Mouse (Mus musculus) liver, postnatal 0 days (tissue): ENCODE results near the gene Pkdcc. TPM values are rescaled to one million over a fixed set of nuclear protein-coding genes. Genes with fewer than 3 reads are reported as not detected.
A peak's percentile ranks its signal among the peaks of the same experiment; 100 is the strongest.

Experiments
- ATAC-seq: fragments of 200-750 bp; cut with Nextera tagmentation; 2 replicates; pipeline ENCODE4 v1.8.0; 2017; ENCODE audit warnings: mild to moderate bottlenecking, moderate library complexity
- DNase-seq: peaks from one replicate; pipeline ENCODE4 v3.0.0-alpha.2; 2016
- H3K27ac ChIP-seq: fragments of 300-500 bp; sonication (generic); 2 replicates; pipeline ENCODE4 v1.5.1; 2014; ENCODE audit warnings: antibody characterized with exemption, moderate library complexity, mild to moderate bottlenecking, low read depth
- H3K27me3 ChIP-seq: fragments of 300-500 bp; sonication (generic); 2 replicates; pipeline ENCODE4 v1.6.1; 2014; ENCODE audit warnings: low read length, control low read depth, mixed read lengths; ENCODE audit not compliant: insufficient read depth
- H3K36me3 ChIP-seq: fragments of 300-500 bp; sonication (generic); replicated peaks from 2 replicates; pipeline ENCODE4 v1.6.1; 2014; ENCODE audit warnings: mild to moderate bottlenecking, control low read depth, low read length, moderate library complexity, mixed read lengths; ENCODE audit not compliant: insufficient read depth
- H3K4me1 ChIP-seq: fragments of 300-500 bp; sonication (generic); 2 replicates; pipeline ENCODE4 v1.6.1; 2014; ENCODE audit warnings: antibody characterized with exemption, mild to moderate bottlenecking, control low read depth; ENCODE audit not compliant: insufficient read depth
- H3K4me2 ChIP-seq: fragments of 300-500 bp; sonication (generic); 2 replicates; pipeline ENCODE4 v1.6.1; 2014; ENCODE audit warnings: low read depth, mild to moderate bottlenecking, low read length, moderate library complexity, mixed read lengths
- H3K4me3 ChIP-seq: fragments of 300-500 bp; sonication (generic); 2 replicates; pipeline ENCODE4 v1.5.1; 2014; ENCODE audit warnings: low read depth, low read length
- H3K9ac ChIP-seq: fragments of 300-500 bp; sonication (generic); replicated peaks from 2 replicates; pipeline ENCODE4 v1.6.1; 2014; ENCODE audit warnings: mild to moderate bottlenecking, moderate library complexity
- H3K9me3 ChIP-seq: fragments of 300-500 bp; sonication (generic); 2 replicates; pipeline ENCODE4 v1.6.1; 2016; ENCODE audit warnings: mild to moderate bottlenecking, control low read depth, low read length, mixed read lengths
- CTCF ChIP-seq: sonication (generic); IDR thresholded peaks from 2 replicates; pipeline ENCODE4 v1.5.1; 2016; ENCODE audit warnings: antibody characterized with exemption, low read depth
- EP300 ChIP-seq: IDR thresholded peaks from 2 replicates; pipeline ENCODE4 v1.6.1; 2016; ENCODE audit warnings: antibody characterized with exemption, low read depth, mild to moderate bottlenecking
- WGBS: fragments of 180-500 bp; shearing (Covaris S2); extraction: QIAGEN DNeasy Blood & Tissue Kit; methylation state at CpG from one replicate; pipeline ENCODE4 v1.1.7; 2014; ENCODE audit not compliant: insufficient replicate concordance; 5-methylcytosine and 5-hydroxymethylcytosine counted together
- polyA plus RNA-seq: library from polyadenylated mRNA; unstranded; fragments of >200 nt; fragmentation: Nextera tagmentation; extraction: Ambion mirVana; gene quantifications from 2 replicates; pipeline ENCODE4 v1.2.1, GENCODE M21; 2015

Pkdcc gene
- polyA plus RNA-seq, 1 experiment from 2014 or later: 2.5 TPM

- no peaks in the 10 kb centered on the region for H3K27me3 ChIP-seq
- H3K9me3 ChIP-seq: no peaks in the 10 kb centered on the region
- TF ChIP-seq EP300: no peak
- TF ChIP-seq CTCF: no peak
- DNase-seq (no peak), ATAC-seq (no peak)
- no peak overlapping the region for H3K4me3 ChIP-seq
- peaks cover 12% of the 10 kb centered on the region for H3K4me1 ChIP-seq
- WGBS: 66% methylated on average over 2 of the region's 2 CpGs
- no peak overlapping the region for H3K9ac ChIP-seq
- H3K27ac ChIP-seq: no peak overlapping the region
- H3K36me3 ChIP-seq: no peaks in the 10 kb centered on the region
- H3K4me2 ChIP-seq: no peak overlapping the region
Measured at GRCm38 (mm10) chr17:83208455-83208854, 6.6 kb upstream of the Pkdcc start.

- H3K27ac ChIP-seq: no peak overlapping the region
- WGBS: 54% methylated on average over 5 of the region's 5 CpGs
- no peak overlapping the region for H3K9ac ChIP-seq
- TF ChIP-seq EP300 (no peak), CTCF (no peak)
- no peak overlapping the region for H3K4me3 ChIP-seq
- H3K4me1 ChIP-seq: peaks cover 18% of the 10 kb centered on the region
- H3K36me3 ChIP-seq: no peaks in the 10 kb centered on the region
- ATAC-seq: no peak
- H3K9me3 ChIP-seq: no peaks in the 10 kb centered on the region
- no peaks in the 10 kb centered on the region for H3K27me3 ChIP-seq
- H3K4me2 ChIP-seq: no peak overlapping the region
- DNase-seq: no peak
Measured at GRCm38 (mm10) chr17:83210531-83210930, 4.6 kb upstream of the Pkdcc start.

- H3K4me2 ChIP-seq: no peak overlapping the region
- peaks cover 5% of the 10 kb centered on the region; the same call in 1 of the 2 replicates for H3K27me3 ChIP-seq
- H3K4me1 ChIP-seq: peaks cover 18% of the 10 kb centered on the region
- no peaks in the 10 kb centered on the region for H3K9me3 ChIP-seq
- 83% methylated on average over 10 of the region's 10 CpGs for WGBS
- no peak for DNase-seq
- ATAC-seq: no peak
- H3K27ac ChIP-seq: no peak overlapping the region
- no peak overlapping the region for H3K9ac ChIP-seq
- no peaks in the 10 kb centered on the region for H3K36me3 ChIP-seq
- no peak overlapping the region for H3K4me3 ChIP-seq
- TF ChIP-seq CTCF (no peak), EP300 (no peak)
Measured at GRCm38 (mm10) chr17:83211196-83211595, 3.9 kb upstream of the Pkdcc start.

GRCm38 (mm10) chr17:83212422-83212821 is 2.7 kb upstream of the Pkdcc start:
- WGBS: 51% methylated on average over 2 of the region's 2 CpGs
- DNase-seq (peak; percentile 47), ATAC-seq (peak; percentile 58)
- Histone ChIP-seq H3K27ac (peak overlapping the region; percentile 92), H3K36me3 (no peaks in the 10 kb centered on the region), H3K27me3 (peaks cover 5% of the 10 kb centered on the region; the same call in 1 of the 2 replicates), H3K9ac (peak overlapping the region; percentile 32), H3K4me1 (peaks cover 20% of the 10 kb centered on the region), H3K4me3 (no peak overlapping the region), H3K4me2 (no peak overlapping the region), H3K9me3 (no peaks in the 10 kb centered on the region)
- TF ChIP-seq CTCF: no peak

- TF ChIP-seq EP300 (no peak), CTCF (no peak)
- H3K27me3 ChIP-seq: peaks cover 5% of the 10 kb centered on the region; the same call in 1 of the 2 replicates
- H3K36me3 ChIP-seq: no peaks in the 10 kb centered on the region
- H3K4me3 ChIP-seq: peak overlapping the region; percentile 68
- peaks cover 27% of the 10 kb centered on the region for H3K4me1 ChIP-seq
- H3K4me2 ChIP-seq: peak overlapping the region; percentile 80
- no peak for ATAC-seq
- WGBS: 62% methylated on average over 9 of the region's 9 CpGs
- no peak for DNase-seq
- H3K9ac ChIP-seq: peak overlapping the region; percentile 81
- H3K9me3 ChIP-seq: no peaks in the 10 kb centered on the region
- H3K27ac ChIP-seq: peak overlapping the region; percentile 92
Measured at GRCm38 (mm10) chr17:83213228-83213915, 1.7 kb upstream of the Pkdcc start.

GRCm38 (mm10) chr17:83214161-83214592 is 915 bp upstream of the Pkdcc start:
- WGBS: 1% methylated on average over 16 of the region's 16 CpGs
- ATAC-seq: peak; percentile 15
- H3K9me3 ChIP-seq: no peaks in the 10 kb centered on the region
- peaks cover 32% of the 10 kb centered on the region for H3K4me1 ChIP-seq
- peak overlapping the region; percentile 81 for H3K9ac ChIP-seq
- peak overlapping the region; percentile 68 for H3K4me3 ChIP-seq
- DNase-seq: peak; percentile 71
- peak overlapping the region; percentile 92 for H3K27ac ChIP-seq
- H3K36me3 ChIP-seq: no peaks in the 10 kb centered on the region
- 0 out of 2 replicates have a peak, but pooled peaks have one; percentile 3 for TF ChIP-seq CTCF
- no peak for TF ChIP-seq EP300
- peaks cover 5% of the 10 kb centered on the region; the same call in 1 of the 2 replicates for H3K27me3 ChIP-seq
- H3K4me2 ChIP-seq: peak overlapping the region; percentile 80
